In the genomic region with DNA sequence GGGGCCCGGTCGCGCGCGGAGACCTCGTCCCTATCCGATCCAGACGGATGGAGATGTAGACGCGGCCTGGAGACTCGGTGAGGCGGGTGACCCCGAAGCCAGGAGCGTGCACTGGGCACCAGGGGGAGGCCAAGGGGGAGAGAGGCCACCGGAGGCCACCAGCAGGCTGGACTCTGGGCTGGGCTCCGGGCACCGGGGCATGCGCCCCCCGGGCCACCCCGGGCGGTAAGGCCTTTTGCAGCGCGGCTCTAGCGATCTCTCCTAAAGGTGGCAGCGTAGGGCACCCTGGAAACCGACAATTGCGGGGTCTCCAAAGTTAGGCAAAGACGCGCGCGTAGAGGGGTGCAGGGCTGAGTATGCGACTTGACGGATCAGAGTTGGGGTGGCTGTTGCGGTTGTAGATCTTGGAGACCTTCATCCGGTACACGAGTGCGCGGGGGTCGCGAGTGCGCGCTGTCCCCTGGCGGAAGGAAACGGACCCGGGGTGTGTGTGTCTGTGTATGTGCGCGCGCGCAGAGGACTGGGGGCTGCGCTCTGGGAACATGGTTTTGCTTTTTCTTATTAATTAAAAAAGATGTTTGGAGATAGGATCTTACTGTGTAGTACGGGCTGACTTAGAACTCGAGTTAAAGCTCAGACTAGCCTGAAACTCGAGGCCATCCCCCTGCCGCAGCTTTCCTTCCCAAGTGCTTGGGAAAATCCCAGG, we compare ENCODE assay signal across 9 mouse cellular contexts. TPM values are rescaled to one million over a fixed set of nuclear protein-coding genes. Genes with fewer than 3 reads are reported as not detected.
A peak's percentile ranks its signal among the peaks of the same experiment; 100 is the strongest.
DNase-seq lines count a peak whose midpoint lies in the region; ATAC-seq and TF ChIP-seq lines count a peak whose summit lies in the region.
"Had no signal": no experiment of that assay in that cellular context is flagged by ENCODE, and none has a peak within 500 bp of the region (broad histone marks: within the 10 kb centered on the region; RNA-seq: fewer than 3 reads in every experiment).

No protein-coding gene starts in this region.

- peak overlapping the region; percentile 25 for H3K27ac ChIP-seq in cortical plate, adult 2 months (ENCODE audit: insufficient read depth, low read length)
- peak overlapping the region; percentile 88 to 94 for H3K27ac ChIP-seq in heart, embryonic 14.5 days (replicated peaks in 1 of 2; ENCODE audit: control insufficient read depth in 1 of 2, insufficient read depth in 1 of 2, low read depth in 2 of 2, low read length in 2 of 2)
- H3K27ac ChIP-seq in lung, embryonic 16.5 days (ENCODE audit: low read length): peak overlapping the region; percentile 95

- peak overlapping the region; percentile 95 for H3K9ac ChIP-seq in heart, embryonic 14.5 days (ENCODE audit: low read length)
- peak overlapping the region; percentile 96 for H3K9ac ChIP-seq in lung, embryonic 16.5 days (ENCODE audit: low read length)

- WGBS in heart, embryonic 14.5 days: under 1% methylated on average over 54 of the region's 54 CpGs
- WGBS in lung, embryonic 16.5 days: under 1% methylated on average over 54 of the region's 54 CpGs

- TF ChIP-seq POLR2A in cortical plate, adult 2 months (IDR thresholded peaks at IDR 0.05; ENCODE audit: extremely low read depth, insufficient read depth, low read length): no peak

- peak overlapping the region; percentile 83 for H3K4me2 ChIP-seq in heart, embryonic 14.5 days (ENCODE audit: low read length)
- peak overlapping the region; percentile 95 for H3K4me2 ChIP-seq in lung, embryonic 16.5 days (ENCODE audit: low read depth, low read length)

- peaks cover 48% of the 10 kb centered on the region for H3K27me3 ChIP-seq in E14TG2a.4 (ENCODE audit: insufficient read depth, low read length)
- H3K27me3 ChIP-seq in heart, embryonic 14.5 days (ENCODE audit: control insufficient read depth, insufficient read depth, low read length): peaks cover 10% of the 10 kb centered on the region
- peaks cover 7% of the 10 kb centered on the region for H3K27me3 ChIP-seq in lung, embryonic 16.5 days (ENCODE audit: control insufficient read depth, insufficient read depth, low read depth, low read length)

- H3K4me3 ChIP-seq in E14TG2a.4 (replicated peaks; ENCODE audit: low read length): peak overlapping the region; percentile 91
- peak overlapping the region; percentile 80 for H3K4me3 ChIP-seq in cortical plate, adult 2 months (ENCODE audit: insufficient read depth, low read length)
- H3K4me3 ChIP-seq in heart, embryonic 14.5 days (ENCODE audit: control insufficient read depth in 1 of 2, insufficient read depth in 1 of 2, low read depth in 1 of 2, low read length in 2 of 2): peak overlapping the region; percentile 89 to 93
- H3K4me3 ChIP-seq in lung, embryonic 16.5 days (ENCODE audit: low read length): peak overlapping the region; percentile 92

- peaks cover 56% of the 10 kb centered on the region for H3K4me1 ChIP-seq in E14TG2a.4 (replicated peaks; ENCODE audit: low read depth, low read length)
- no peaks in the 10 kb centered on the region for H3K4me1 ChIP-seq in cortical plate, adult 2 months (ENCODE audit: control insufficient read depth, insufficient read depth, low read length)
- H3K4me1 ChIP-seq in heart, embryonic 14.5 days (ENCODE audit: control insufficient read depth in 2 of 2, insufficient read depth in 2 of 2, low read length in 2 of 2): peaks cover 13 to 35% of the 10 kb centered on the region in 2 experiments
- H3K4me1 ChIP-seq in lung, embryonic 16.5 days (replicated peaks; ENCODE audit: control insufficient read depth, insufficient read depth, low read length): peaks cover 32% of the 10 kb centered on the region

- TF ChIP-seq CTCF in E14TG2a.4 (conservative IDR thresholded peaks at IDR 0.05; ENCODE audit: low read length): no peak
- no peak for TF ChIP-seq CTCF in cortical plate, adult 2 months (IDR thresholded peaks at IDR 0.05; ENCODE audit: extremely low read depth, insufficient read depth, low read length)

- ATAC-seq in heart, embryonic 14.5 days (ENCODE audit: insufficient number of reproducible peaks, insufficient read depth, low FRiP score, low read depth): peak; percentile 44
- peak; percentile 37 for ATAC-seq in lung, embryonic 16.5 days (ENCODE audit: low read depth)
- no peak for ATAC-seq in inflammation-experienced regulatory T-cells, adult 6 months

- H3K9me3 ChIP-seq in E14TG2a.4 (ENCODE audit: low read length): 0 out of 2 replicates have a peak, but pooled peaks cover 2% of the 10 kb centered on the region
- H3K9me3 ChIP-seq in heart, embryonic 14.5 days (ENCODE audit: control insufficient read depth, low read length): no peaks in the 10 kb centered on the region
- H3K9me3 ChIP-seq in lung, embryonic 16.5 days (ENCODE audit: control insufficient read depth, low read length): no peaks in the 10 kb centered on the region

- peak; percentile 49 for DNase-seq in 3T3-L1 (ENCODE audit: low read depth, low spot score)
- DNase-seq in kidney, postnatal 14 days: peak; percentile 79
- peak; percentile 66 for DNase-seq in retina, embryonic 14.5 days (ENCODE audit: low spot score)

- peaks cover 14% of the 10 kb centered on the region; the same call in 1 of the 2 replicates for H3K36me3 ChIP-seq in E14TG2a.4 (ENCODE audit: insufficient read depth, low read length)
- H3K36me3 ChIP-seq in heart, embryonic 14.5 days (ENCODE audit: control insufficient read depth, insufficient read depth, low read length): peaks cover 19% of the 10 kb centered on the region
- H3K36me3 ChIP-seq in lung, embryonic 16.5 days (ENCODE audit: control insufficient read depth, insufficient read depth, low read length): 0 out of 2 replicates have a peak, but pooled peaks cover 6% of the 10 kb centered on the region

RNA-seq across cellular contexts. Expression of gene Arid3a, which starts 0.6 kb away (rescaled TPM):
- 3.1 and 3.2 TPM in 2 replicates for polyA plus RNA-seq in cortical plate, adult 2 months (2012; rRNA removed)
- polyA plus RNA-seq in heart, embryonic 14.5 days (2014; fragmentation: Nextera tagmentation; extraction: Ambion mirVana): 1.9 and 2.8 TPM in 2 replicates
- polyA plus RNA-seq in lung, embryonic 16.5 days (2015; fragmentation: Nextera tagmentation; extraction: Ambion mirVana): 4.1 and 4.8 TPM in 2 replicates
- polyA plus RNA-seq in inflammation-experienced regulatory T-cells, adult 6 months (2017; shearing (Covaris generic)): 1 to 10 TPM; 2.1 to 3.5 (median 2.4) TPM

RNA-seq across cellular contexts. Expression of gene R3hdm4, which starts 6.5 kb away (rescaled TPM):
- polyA plus RNA-seq in cortical plate, adult 2 months (2012; rRNA removed): 425 TPM in 2 replicates
- polyA plus RNA-seq in heart, embryonic 14.5 days (2014; fragmentation: Nextera tagmentation; extraction: Ambion mirVana): 96.7 and 98.5 TPM in 2 replicates
- polyA plus RNA-seq in lung, embryonic 16.5 days (2015; fragmentation: Nextera tagmentation; extraction: Ambion mirVana): 151 and 155 TPM in 2 replicates
- polyA plus RNA-seq in inflammation-experienced regulatory T-cells, adult 6 months (2017; shearing (Covaris generic)): 100 to 1,000 TPM in 1 of 3 experiments, 10 to 100 TPM in 2; 96.5 to 106 (median 96.9) TPM

RNA-seq across cellular contexts. Expression of gene Kiss1r, which starts 10.7 kb away (rescaled TPM):
- polyA plus RNA-seq in cortical plate, adult 2 months (2012; rRNA removed): 12.1 and 12.5 TPM in 2 replicates
- polyA plus RNA-seq in heart, embryonic 14.5 days (2014; fragmentation: Nextera tagmentation; extraction: Ambion mirVana): 0.19 and 0.70 TPM in 2 replicates
- 1.0 and 1.1 TPM in 2 replicates for polyA plus RNA-seq in lung, embryonic 16.5 days (2015; fragmentation: Nextera tagmentation; extraction: Ambion mirVana)
- not detected for polyA plus RNA-seq in inflammation-experienced regulatory T-cells, adult 6 months (2017; shearing (Covaris generic))

RNA-seq across cellular contexts. Expression of gene Gm26602, which starts 16.8 kb away (rescaled TPM):
- polyA plus RNA-seq in cortical plate, adult 2 months (2012; rRNA removed): not detected in 2 replicates
- 4.6 TPM in 1 of 2 replicates, not detected in the other for polyA plus RNA-seq in heart, embryonic 14.5 days (2014; fragmentation: Nextera tagmentation; extraction: Ambion mirVana)
- polyA plus RNA-seq in lung, embryonic 16.5 days (2015; fragmentation: Nextera tagmentation; extraction: Ambion mirVana): 12.8 TPM in 1 of 2 replicates, not detected in the other
- 1 to 10 TPM in 1 of 3 experiments, not detected in 2; 5.5 TPM for polyA plus RNA-seq in inflammation-experienced regulatory T-cells, adult 6 months (2017; shearing (Covaris generic))
- polyA plus RNA-seq: frontal cortex, adult 2 months had no signal

RNA-seq across cellular contexts. Expression of gene Med16, which starts 18.8 kb away (rescaled TPM):
- polyA plus RNA-seq in cortical plate, adult 2 months (2012; rRNA removed): 64.8 and 68.2 TPM in 2 replicates
- polyA plus RNA-seq in heart, embryonic 14.5 days (2014; fragmentation: Nextera tagmentation; extraction: Ambion mirVana): 34.7 TPM in 2 replicates
- polyA plus RNA-seq in lung, embryonic 16.5 days (2015; fragmentation: Nextera tagmentation; extraction: Ambion mirVana): 48.3 and 51.2 TPM in 2 replicates
- polyA plus RNA-seq in inflammation-experienced regulatory T-cells, adult 6 months (2017; shearing (Covaris generic)): 1 to 10 TPM; 5.7 to 7.9 (median 7.1) TPM

Comparison
In these comparisons a context has a peak if more than half of its experiments do, and no peak if none do; other contexts are left out.
1. H3K27ac ChIP-seq: peak in every context shown above with its lines; median percentile 95 in lung, embryonic 16.5 days; 91 in heart, embryonic 14.5 days; 25 in cortical plate, adult 2 months.